In the genomic region with DNA sequence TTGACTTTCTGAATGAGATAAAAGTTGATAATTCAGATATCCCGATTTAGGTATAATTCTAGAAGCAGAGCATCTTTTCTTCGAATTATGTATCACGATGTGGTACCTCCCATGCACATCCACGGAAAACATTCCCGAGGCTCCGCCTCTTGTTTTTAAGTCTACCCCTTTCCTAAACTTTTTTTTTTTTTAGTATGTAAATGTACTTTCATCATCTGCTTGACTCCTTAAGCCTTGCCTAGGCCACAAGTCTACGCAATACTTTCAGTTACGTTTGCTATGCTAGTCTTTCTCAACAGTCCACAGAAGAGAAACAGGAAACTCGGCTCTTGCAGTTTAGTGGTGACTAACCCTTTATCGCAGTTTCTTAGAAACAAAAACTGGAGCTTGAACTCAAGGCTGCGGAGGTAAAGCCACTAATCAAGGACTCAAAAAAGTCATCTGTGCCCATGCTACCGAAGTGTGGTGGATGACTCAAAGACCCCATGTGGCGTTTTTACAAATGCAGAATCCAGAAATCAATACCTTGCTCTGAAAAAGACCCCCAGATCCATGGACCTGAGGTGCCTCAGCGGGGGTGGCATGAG, we compare ENCODE assay signal across 8 mouse cellular contexts. TPM values are rescaled to one million over a fixed set of nuclear protein-coding genes. Genes with fewer than 3 reads are reported as not detected.
DNase-seq lines count a peak whose midpoint lies in the region; ATAC-seq and TF ChIP-seq lines count a peak whose summit lies in the region.

No protein-coding gene starts in this region.

- peak overlapping the region; percentile 74; the same call in 1 of the 2 replicates for H3K9ac ChIP-seq in limb, embryonic 15.5 days

- intact Hi-C loops in heart, postnatal 36 days (cut with DNase I) = loop anchor here (5.0 kb wide), 1 partner anchor 200 kb away; the partner anchor contains the start of gene Btg3

- H3K27ac ChIP-seq in embryonic facial prominence, embryonic 10.5 days (replicated peaks) = peak overlapping the region; percentile 96
- peak overlapping the region; percentile 92 for H3K27ac ChIP-seq in limb, embryonic 15.5 days

- no peak for TF ChIP-seq CTCF in E14TG2a.4 (conservative IDR thresholded peaks at IDR 0.05; ENCODE audit: low read length)

- H3K9me3 ChIP-seq in E14TG2a.4 (ENCODE audit: low read length) = peaks cover 10% of the 10 kb centered on the region; the same call in 1 of the 2 replicates
- no peaks in the 10 kb centered on the region for H3K9me3 ChIP-seq in embryonic facial prominence, embryonic 10.5 days
- no peaks in the 10 kb centered on the region for H3K9me3 ChIP-seq in limb, embryonic 15.5 days

- peak; percentile 84 for DNase-seq in 3T3-L1 (ENCODE audit: low read depth, low spot score)
- DNase-seq in embryonic facial prominence, embryonic 10.5 days (ENCODE audit: low spot score) = no peak
- peak; percentile 13 to 30 for DNase-seq in heart, postnatal 36 days
- peak; percentile 31 to 37 for DNase-seq in monocyte, adult 2 months (ENCODE audit: low read depth in 1 of 2, low spot score in 2 of 2)
- DNase-seq in retina, postnatal 1 day = no peak

- H3K4me3 ChIP-seq in E14TG2a.4 (replicated peaks; ENCODE audit: low read length) = peak overlapping the region; percentile 89
- H3K4me3 ChIP-seq in embryonic facial prominence, embryonic 10.5 days = peak overlapping the region; percentile 86
- peak overlapping the region; percentile 76 for H3K4me3 ChIP-seq in limb, embryonic 15.5 days

- peaks cover 21% of the 10 kb centered on the region for H3K36me3 ChIP-seq in E14TG2a.4 (ENCODE audit: insufficient read depth, low read length)
- H3K36me3 ChIP-seq in embryonic facial prominence, embryonic 10.5 days (replicated peaks) = peaks cover 15% of the 10 kb centered on the region
- H3K36me3 ChIP-seq in limb, embryonic 15.5 days = 0 out of 2 replicates have a peak, but pooled peaks cover 3% of the 10 kb centered on the region

- peak; percentile 8; the same call in 1 of the 2 replicates for ATAC-seq in limb, embryonic 15.5 days (ENCODE audit: insufficient number of reproducible peaks, low FRiP score, low TSS enrichment, low read depth)
- ATAC-seq in cerebellum, adult (ENCODE audit: insufficient number of reproducible peaks, low FRiP score, low TSS enrichment) = no peak

- peak overlapping the region; percentile 56 for H3K4me2 ChIP-seq in limb, embryonic 15.5 days

- 0 out of 2 replicates have a peak, but pooled peaks cover 2% of the 10 kb centered on the region for H3K27me3 ChIP-seq in E14TG2a.4 (ENCODE audit: insufficient read depth, low read length)
- H3K27me3 ChIP-seq in embryonic facial prominence, embryonic 10.5 days (replicated peaks; ENCODE audit: low read depth, poor library complexity, severe bottlenecking) = no peaks in the 10 kb centered on the region
- H3K27me3 ChIP-seq in limb, embryonic 15.5 days = no peaks in the 10 kb centered on the region

- 27% methylated on average over 14 of the region's 14 CpGs for WGBS in embryonic facial prominence, embryonic 10.5 days
- WGBS in limb, embryonic 15.5 days = 16% methylated on average over 14 of the region's 14 CpGs

- H3K4me1 ChIP-seq in E14TG2a.4 (replicated peaks; ENCODE audit: low read depth, low read length) = peaks cover 27% of the 10 kb centered on the region
- H3K4me1 ChIP-seq in embryonic facial prominence, embryonic 10.5 days = peaks cover 30% of the 10 kb centered on the region
- peaks cover 6% of the 10 kb centered on the region for H3K4me1 ChIP-seq in limb, embryonic 15.5 days

RNA-seq across cellular contexts. Expression of gene D16Ertd472e, which starts 0.7 kb away (rescaled TPM):
- polyA plus RNA-seq in embryonic facial prominence, embryonic 10.5 days (2016; fragmentation: Nextera tagmentation; extraction: Ambion mirVana) = 24.8 and 28.3 TPM in 2 replicates
- total RNA-seq in heart, postnatal 36 days (2021) = 1 to 10 TPM; 4.9 to 5.5 TPM
- 20.1 and 21.1 TPM in 2 replicates for polyA plus RNA-seq in limb, embryonic 15.5 days (2015; fragmentation: Nextera tagmentation; extraction: Ambion mirVana)

Comparison
In these comparisons a context has a peak if more than half of its experiments do, and no peak if none do; other contexts are left out.
1. DNase-seq: peak in 3T3-L1 (single experiment), heart, postnatal 36 days (2 of 2) and monocyte, adult 2 months (2 of 2); none in embryonic facial prominence, embryonic 10.5 days (single experiment) and retina, postnatal 1 day (single experiment).
2. Peak in every context shown above with its lines, with median percentiles within 50 percentile points of each other: H3K4me3 ChIP-seq.